Mouse (Mus musculus) bone marrow, adult 2 months (tissue): ENCODE measurements around the gene Mecom. TPM values are rescaled to one million over a fixed set of nuclear protein-coding genes. Genes with fewer than 3 reads are reported as not detected.
A peak's percentile ranks its signal among the peaks of the same experiment; 100 is the strongest.

Experiments used
- H3K27ac ChIP-seq: fragments of 200-500 bp; 2 replicates; pipeline ENCODE4 v1.5.1; 2012; ENCODE audit warnings: low read depth, mild to moderate bottlenecking, control low read depth, inconsistent platforms, low read length; ENCODE audit not compliant: control insufficient read depth, poor library complexity, insufficient read depth
- H3K4me1 ChIP-seq: fragments of 200-500 bp; 2 replicates; pipeline ENCODE4 v1.6.1; 2011; ENCODE audit warnings: low read length; ENCODE audit not compliant: control insufficient read depth, insufficient read depth
- H3K4me3 ChIP-seq: fragments of 200-500 bp; replicated peaks from 2 replicates; pipeline ENCODE3; 2011; ENCODE audit warnings: mild to moderate bottlenecking, low read depth, low read length, control low read depth; ENCODE audit not compliant: control insufficient read depth
- CTCF ChIP-seq: fragments of 200-500 bp; IDR thresholded peaks from 2 replicates; pipeline ENCODE4 v1.5.1; 2011; ENCODE audit warnings: low read length, control low read depth; ENCODE audit not compliant: control insufficient read depth, insufficient read depth
- POLR2A ChIP-seq: fragments of 200-500 bp; IDR thresholded peaks from 2 replicates; pipeline ENCODE4 v1.6.1; 2011; ENCODE audit warnings: low read depth, mild to moderate bottlenecking, control low read depth, low read length, borderline replicate concordance; ENCODE audit not compliant: control insufficient read depth
- WGBS: fragments of 180-500 bp; shearing (Covaris S2); methylation state at CpG from one replicate; pipeline ENCODE4 v1.1.7; 2018; 5-methylcytosine and 5-hydroxymethylcytosine counted together
- polyA plus RNA-seq: library from polyadenylated mRNA; stranded (reverse); fragments of >200 nt; gene quantifications from 2 replicates; pipeline ENCODE4 v1.2.4, GENCODE M21; 2011; ENCODE audit warnings: low replicate concordance; ENCODE audit not compliant: missing spikeins, insufficient read depth, insufficient read length

The Mecom gene
- polyA plus RNA-seq, 1 experiment: 0.70 TPM

GRCm38 (mm10) chr3:30511062-30511640 is 36.7 kb downstream of the Mecom start:
- Histone ChIP-seq H3K4me1 (no peaks in the 10 kb centered on the region), H3K4me3 (no peak overlapping the region), H3K27ac (no peak overlapping the region)
- no peak for TF ChIP-seq CTCF
- TF ChIP-seq POLR2A: no peak
- WGBS: 46% methylated on average over 4 of the region's 4 CpGs

GRCm38 (mm10) chr3:30510646-30511045 is 37.2 kb downstream of the Mecom start:
- Histone ChIP-seq H3K4me3 (no peak overlapping the region), H3K4me1 (no peaks in the 10 kb centered on the region), H3K27ac (no peak overlapping the region)
- 67% methylated on average over 8 of the region's 8 CpGs for WGBS
- no peak for TF ChIP-seq CTCF
- TF ChIP-seq POLR2A: no peak

GRCm38 (mm10) chr3:30510105-30510504 is 37.7 kb downstream of the Mecom start:
- no peaks in the 10 kb centered on the region for H3K4me1 ChIP-seq
- H3K4me3 ChIP-seq: no peak overlapping the region
- TF ChIP-seq CTCF: no peak
- no peak for TF ChIP-seq POLR2A

GRCm38 (mm10) chr3:30508930-30509910 is 38.6 kb downstream of the Mecom start:
- TF ChIP-seq POLR2A: no peak
- no peak for TF ChIP-seq CTCF
- H3K4me3 ChIP-seq: no peak overlapping the region
- H3K27ac ChIP-seq: no peak overlapping the region
- 2% methylated on average over 52 of the region's 55 CpGs for WGBS
- no peaks in the 10 kb centered on the region for H3K4me1 ChIP-seq

More at GRCm38 (mm10) chr3:30510105-30510504, 37.7 kb downstream of the Mecom start:
- WGBS: 4% methylated on average over 16 of the region's 16 CpGs
- no peak overlapping the region for H3K27ac ChIP-seq

GRCm38 (mm10) chr3:30508296-30508929 is 39.4 kb downstream of the Mecom start:
- H3K27ac ChIP-seq: no peak overlapping the region; the same call in 1 of the 2 replicates
- peak overlapping the region; percentile 12 for H3K4me3 ChIP-seq
- WGBS: under 1% methylated on average over 72 of the region's 73 CpGs
- no peaks in the 10 kb centered on the region for H3K4me1 ChIP-seq
- peak; percentile 13; the same call in 1 of the 2 replicates for TF ChIP-seq CTCF
- no peak for TF ChIP-seq POLR2A

GRCm38 (mm10) chr3:30507576-30508295 is 40.1 kb downstream of the Mecom start:
- H3K27ac ChIP-seq: no peak overlapping the region; the same call in 1 of the 2 replicates
- WGBS: under 1% methylated on average over 41 of the region's 41 CpGs
- no peaks in the 10 kb centered on the region for H3K4me1 ChIP-seq
- no peak for TF ChIP-seq CTCF
- TF ChIP-seq POLR2A: no peak
- peak overlapping the region; percentile 12 for H3K4me3 ChIP-seq

GRCm38 (mm10) chr3:30507028-30507575 is 40.7 kb downstream of the Mecom start:
- no peak overlapping the region for H3K27ac ChIP-seq
- peak overlapping the region; percentile 29 for H3K4me3 ChIP-seq
- H3K4me1 ChIP-seq: no peaks in the 10 kb centered on the region
- TF ChIP-seq CTCF (no peak), POLR2A (no peak)
- WGBS: 1% methylated on average over 22 of the region's 22 CpGs
